Mouse (Mus musculus): Measurements from ENCODE around the gene Krt19.

The Krt19 gene

GRCm38 (mm10) chr11:100137693-100138092 lies 10.8 kb downstream of the Krt19 start:
- DNase-seq (ENCODE audit: low read depth, low spot score) = no peak

- DNase-seq (ENCODE audit: low read depth, low spot score) = no peak
Measured at GRCm38 (mm10) chr11:100136559-100136958, 11.9 kb downstream of the Krt19 start.

DNA sequence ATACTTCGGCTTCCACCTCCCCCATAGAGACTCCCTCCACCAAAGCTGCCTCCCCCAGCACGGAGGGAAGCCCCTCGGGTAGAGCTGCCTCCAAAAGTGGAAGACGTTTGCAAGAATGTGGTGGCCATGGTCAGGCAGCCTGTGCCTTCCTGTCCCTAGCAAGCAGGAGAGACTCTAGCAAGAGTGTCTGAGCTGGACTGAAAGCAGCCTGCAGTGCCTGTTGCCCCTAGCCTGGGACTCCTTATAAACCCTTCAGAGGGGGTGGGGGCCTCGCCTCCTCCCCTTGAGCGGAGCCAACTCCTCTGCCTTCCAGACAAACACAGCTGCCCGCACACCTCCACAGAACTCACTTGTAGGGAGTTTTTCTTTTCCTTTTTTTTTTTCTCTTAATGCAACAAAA lies 12.7 kb downstream of the Krt19 start, which contains the start of gene Krt15:
Krt15 (minus strand) TSS at position 198 of the 400 bp plus-strand sequence.
- no peak for DNase-seq (ENCODE audit: low read depth, low spot score)

- DNase-seq (ENCODE audit: low read depth, low spot score) = no peak
Measured at GRCm38 (mm10) chr11:100124901-100125300, 23.6 kb downstream of the Krt19 start.

GRCm38 (mm10) chr11:100121466-100121865 lies 27.0 kb downstream of the Krt19 start, which contains the start of gene Krt13:
Krt13 (minus strand) TSS chr11:100121566.
- DNase-seq (ENCODE audit: low read depth, low spot score) = no peak

DNA sequence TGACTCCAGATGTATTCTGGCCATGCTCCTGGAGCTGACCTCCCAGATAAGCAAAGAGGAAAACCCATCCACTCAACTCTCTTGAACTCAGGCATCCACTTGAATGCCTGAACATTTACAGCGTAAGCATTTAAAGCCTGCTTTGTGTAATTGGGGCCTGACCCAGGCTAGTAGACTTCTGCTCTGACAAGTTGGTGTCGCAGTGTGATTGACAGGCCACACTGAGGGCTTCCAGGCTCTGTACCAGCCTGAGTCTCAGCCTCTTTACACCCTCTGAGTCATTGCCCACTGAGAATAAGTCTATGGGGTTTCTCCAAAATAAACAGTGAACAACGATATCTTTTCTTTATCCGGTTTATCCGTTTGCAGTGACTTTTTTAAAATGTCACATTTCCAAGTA lies 28.1 kb downstream of the Krt19 start:
- DNase-seq (ENCODE audit: low read depth, low spot score) = no peak

DNA sequence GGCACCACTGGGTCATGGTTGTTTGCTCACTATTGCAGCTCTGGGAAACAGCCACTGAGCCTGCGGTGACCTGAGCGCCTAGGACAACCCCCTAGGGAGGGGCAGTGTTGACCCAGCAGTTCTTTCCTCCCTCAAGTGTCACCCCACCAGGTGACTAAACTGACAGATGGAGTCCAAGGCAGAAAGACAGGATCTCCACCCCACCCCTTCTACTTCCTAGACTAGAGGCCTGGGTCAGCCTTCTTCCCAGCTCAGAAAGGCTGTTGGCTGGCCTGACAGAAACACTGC lies 34.8 kb downstream of the Krt19 start:
- no peak for DNase-seq (ENCODE audit: low read depth, low spot score)

DNA sequence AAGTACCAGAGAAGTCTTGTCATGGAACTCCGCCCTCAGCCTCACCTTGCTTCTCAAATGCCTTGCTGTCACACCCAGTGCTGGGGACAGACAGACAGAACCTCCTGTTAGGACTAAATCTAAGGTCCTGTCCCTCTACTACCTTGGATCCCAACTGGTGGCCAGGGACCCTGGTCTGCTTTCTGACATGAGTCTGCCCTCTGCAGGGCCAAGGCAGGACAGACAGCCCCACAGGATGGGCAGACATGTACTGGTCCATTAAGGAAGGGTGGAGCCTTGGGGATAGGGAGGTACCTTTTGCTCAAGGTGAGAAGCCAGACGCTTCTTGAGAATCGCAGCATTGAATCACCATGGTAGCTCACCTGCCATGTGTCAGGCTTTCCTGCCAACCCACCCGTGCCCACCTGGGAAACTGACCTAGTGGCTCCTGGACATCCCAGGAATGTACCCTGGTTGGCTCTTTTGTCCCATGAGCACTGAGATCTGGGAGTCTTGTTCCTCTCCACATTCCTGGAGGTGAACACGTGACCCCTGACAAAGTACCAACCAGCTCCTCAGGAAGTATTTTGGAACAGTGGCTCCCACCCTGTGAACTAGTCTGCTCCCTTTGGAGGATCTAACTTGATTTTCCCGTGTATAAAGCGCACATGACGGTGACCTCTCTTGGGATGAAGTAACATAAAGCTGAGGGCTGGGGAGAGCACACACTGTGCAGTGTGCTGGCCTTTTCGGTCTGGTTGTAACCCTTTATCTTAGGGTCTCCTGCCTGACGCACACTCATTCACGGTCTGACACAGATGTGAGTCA lies 35.3 kb downstream of the Krt19 start:
- no peak for DNase-seq (ENCODE audit: low read depth, low spot score)

DNA sequence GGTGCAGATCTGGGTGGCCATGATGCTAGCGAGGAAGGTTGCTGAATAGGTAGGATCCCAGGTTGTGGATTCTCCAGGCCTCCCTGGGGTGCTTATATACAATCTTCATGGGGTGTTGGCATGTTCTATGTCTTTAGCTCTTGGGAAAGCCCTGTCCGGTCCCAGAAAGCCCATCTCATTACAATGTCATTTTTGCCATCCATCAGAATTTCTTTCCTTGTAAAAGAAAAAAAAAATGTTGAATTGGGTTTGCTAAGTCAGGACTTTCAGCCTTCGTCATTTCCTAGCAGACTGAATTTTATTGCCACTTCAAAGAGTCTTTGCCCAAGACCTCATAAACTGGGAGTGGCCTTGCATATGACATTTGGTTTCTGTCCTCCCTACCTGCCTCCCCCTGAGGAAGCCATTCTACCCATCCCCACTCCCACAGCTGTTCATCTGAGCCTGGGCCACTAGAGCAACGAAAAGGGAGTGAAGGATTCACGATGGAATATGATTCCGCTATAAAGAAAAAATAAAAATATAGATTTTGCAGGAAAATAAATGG lies 42.8 kb downstream of the Krt19 start, which contains the start of gene Krt36:
Krt36 (minus strand) TSS at position 51 of the 547 bp plus-strand sequence.
- DNase-seq (ENCODE audit: low read depth, low spot score) = no peak

DNA sequence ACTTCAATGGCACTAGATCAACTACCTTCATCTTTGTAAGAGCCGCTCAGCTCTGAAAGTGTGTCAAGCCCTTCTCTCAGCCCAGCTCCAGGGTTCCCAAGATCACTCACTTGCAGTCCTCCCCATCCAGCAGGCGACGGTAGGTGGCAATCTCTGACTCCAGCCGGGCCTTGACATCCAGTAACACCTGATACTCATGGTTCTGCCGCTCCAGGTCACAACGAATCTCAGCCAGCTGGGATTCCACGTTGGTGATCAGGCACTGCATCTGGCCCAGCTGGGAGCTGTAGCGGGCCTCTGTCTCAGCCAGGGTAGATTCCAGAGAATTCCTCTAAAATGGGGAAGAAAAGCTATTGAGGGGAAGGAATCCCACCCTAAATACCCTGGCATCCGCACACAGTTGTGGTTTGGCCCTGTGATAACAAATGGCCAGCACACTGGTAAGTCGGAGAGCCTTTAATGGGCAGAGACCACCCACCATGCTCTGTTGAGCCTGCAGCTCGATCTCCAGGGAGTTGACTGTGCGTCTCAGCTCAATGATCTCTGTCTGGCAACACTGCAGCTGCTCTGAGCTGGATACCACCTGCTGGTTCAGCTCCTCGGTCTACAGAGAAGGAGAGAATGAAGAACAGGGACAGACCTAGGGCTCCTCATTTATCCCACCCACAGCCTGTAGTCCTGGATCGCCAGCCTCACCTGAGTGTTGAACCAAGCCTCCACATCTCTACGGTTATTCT lies 45.6 kb downstream of the Krt19 start:
- DNase-seq (ENCODE audit: low read depth, low spot score) = no peak

- DNase-seq (ENCODE audit: low read depth, low spot score) = no peak
Measured at GRCm38 (mm10) chr11:100100391-100100790, 48.1 kb downstream of the Krt19 start.

DNA sequence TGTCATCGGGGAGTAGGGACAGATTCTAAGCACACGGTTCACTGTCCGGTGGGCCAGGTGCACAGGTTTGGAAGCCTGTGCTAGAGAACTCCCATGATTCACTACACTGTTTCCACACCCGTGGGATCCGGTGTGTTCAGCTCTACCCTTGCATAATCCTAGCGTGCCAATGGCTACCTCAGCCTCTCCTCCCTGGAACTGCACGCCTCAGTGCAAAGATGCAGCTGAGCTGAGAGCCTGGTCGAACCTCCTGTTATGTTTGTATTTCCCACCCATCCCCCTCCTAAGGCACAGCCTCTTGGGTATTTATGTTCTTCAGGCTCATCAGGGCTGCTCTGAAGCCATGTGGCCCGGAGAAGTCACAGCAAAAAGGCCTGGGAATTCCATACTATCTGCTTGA lies 50.6 kb downstream of the Krt19 start:
- DNase-seq (ENCODE audit: low read depth, low spot score) = no peak

DNA sequence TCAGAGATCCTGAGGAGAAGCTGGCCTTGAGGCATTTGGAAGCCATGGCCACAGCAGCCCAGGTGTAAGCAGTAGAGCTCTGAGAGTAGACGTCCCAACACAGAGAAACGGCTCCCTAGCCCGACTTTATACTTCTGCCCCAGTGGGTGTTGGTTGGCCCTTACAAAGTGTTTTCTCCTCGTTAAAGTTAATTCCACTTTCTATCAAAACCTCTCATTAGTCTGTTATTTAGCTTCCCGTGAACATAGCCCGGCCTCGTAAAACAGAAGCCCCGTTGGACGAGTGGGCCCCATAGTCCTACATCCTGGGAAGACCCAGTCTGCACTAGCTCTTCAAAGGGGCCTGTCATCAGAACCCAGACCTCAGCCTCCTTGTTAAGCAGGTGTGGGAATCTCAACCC lies 52.3 kb downstream of the Krt19 start, which contains the start of gene Krt35:
Krt35 (minus strand) TSS at position 101 of the 400 bp plus-strand sequence.
- no peak for DNase-seq (ENCODE audit: low read depth, low spot score)
